Mouse (Mus musculus) midbrain, embryonic 15.5 days (tissue): ENCODE measurements around the gene Fdx1. TPM values are rescaled to one million over a fixed set of nuclear protein-coding genes. Genes with fewer than 3 reads are reported as not detected.
A peak's percentile ranks its signal among the peaks of the same experiment; 100 is the strongest.

Experiments used
- ATAC-seq: fragments of 200-750 bp; cut with Nextera tagmentation; replicated peaks from 2 replicates; pipeline ENCODE4 v1.8.0; 2017; ENCODE audit warnings: moderate TSS enrichment
- H3K27ac ChIP-seq: fragments of 300-500 bp; sonication (generic); 2 replicates; pipeline ENCODE4 v1.5.1; 2015; ENCODE audit warnings: mild to moderate bottlenecking, inconsistent platforms
- H3K27me3 ChIP-seq: fragments of 300-500 bp; sonication (generic); replicated peaks from 2 replicates; pipeline ENCODE4 v1.6.1; 2015; ENCODE audit warnings: inconsistent platforms
- H3K36me3 ChIP-seq: fragments of 300-500 bp; sonication (generic); replicated peaks from 2 replicates; pipeline ENCODE4 v1.6.1; 2015; ENCODE audit warnings: inconsistent platforms
- H3K4me1 ChIP-seq: fragments of 300-500 bp; sonication (generic); 2 replicates; pipeline ENCODE4 v1.6.1; 2015; ENCODE audit warnings: inconsistent platforms
- H3K4me2 ChIP-seq: fragments of 300-500 bp; sonication (generic); 2 replicates; pipeline ENCODE4 v1.6.1; 2015; ENCODE audit warnings: inconsistent platforms, mild to moderate bottlenecking, moderate library complexity
- H3K4me3 ChIP-seq: fragments of 300-500 bp; sonication (generic); 2 replicates; pipeline ENCODE4 v1.5.1; 2015; ENCODE audit warnings: mild to moderate bottlenecking, inconsistent platforms
- H3K9ac ChIP-seq: fragments of 300-500 bp; sonication (generic); 2 replicates; pipeline ENCODE4 v1.6.1; 2015; ENCODE audit warnings: mild to moderate bottlenecking, inconsistent platforms
- H3K9me3 ChIP-seq: fragments of 300-500 bp; sonication (generic); 2 replicates; pipeline ENCODE4 v1.6.1; 2016; ENCODE audit warnings: inconsistent platforms
- WGBS: fragments of 180-500 bp; shearing (Covaris S2); methylation state at CpG from one replicate; pipeline ENCODE4 v1.1.7; 2015; ENCODE audit warnings: mixed read lengths; 5-methylcytosine and 5-hydroxymethylcytosine counted together
- polyA plus RNA-seq: library from polyadenylated mRNA; unstranded; fragments of >200 nt; fragmentation: Nextera tagmentation; extraction: Ambion mirVana; gene quantifications from 2 replicates; pipeline ENCODE4 v1.2.1, GENCODE M21; 2015

The Fdx1 gene
- 34.4 and 35.7 TPM in 2 replicates for polyA plus RNA-seq

DNA sequence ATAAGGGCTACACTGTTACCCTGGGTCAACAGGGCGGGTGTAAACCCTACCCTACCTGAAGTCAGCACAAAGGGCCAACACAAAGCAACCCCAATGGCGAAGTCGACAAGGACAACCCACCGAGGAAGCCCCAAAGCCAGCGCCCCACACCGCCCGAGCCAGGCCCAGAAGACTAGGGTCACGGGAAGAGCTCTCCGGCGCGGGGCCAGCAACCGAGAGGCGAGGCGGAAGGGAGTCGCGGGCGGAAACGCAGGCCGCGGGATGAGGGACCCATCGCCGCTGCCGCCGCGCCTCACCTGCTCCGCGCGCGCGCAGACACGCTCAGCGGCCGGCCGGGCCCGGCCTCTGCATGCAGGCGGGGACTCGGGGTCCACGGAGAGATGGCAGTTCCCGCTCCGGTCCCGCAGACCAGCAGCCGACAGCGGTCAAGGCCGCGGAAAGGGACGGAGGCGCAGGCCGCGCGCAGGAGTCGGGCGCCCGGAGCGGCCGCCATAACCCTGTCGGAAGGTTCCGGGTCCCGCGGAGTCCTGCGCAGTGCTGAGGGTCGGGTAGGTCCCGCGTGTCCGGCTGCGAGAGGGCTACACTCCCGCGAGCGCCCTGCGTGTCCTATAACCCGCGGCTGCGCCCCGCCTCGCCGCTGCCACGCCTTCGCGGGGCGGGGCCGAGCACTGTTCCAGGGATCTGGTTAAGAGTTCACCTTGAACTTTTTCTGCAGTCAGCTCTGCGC is at the start of gene Fdx1:
TSS of gene Fdx1 (minus strand) at position 582 of the 727 bp plus-strand sequence.
- 0 out of 2 replicates have a peak, but pooled peaks cover 3% of the 10 kb centered on the region for H3K27me3 ChIP-seq
- no peaks in the 10 kb centered on the region for H3K9me3 ChIP-seq
- WGBS, result under 1% methylated on average over 74 of the region's 81 CpGs
- peak; percentile 94 for ATAC-seq
- peak within 1 kb of the TSS; percentile 88 for H3K9ac ChIP-seq
- H3K4me3 ChIP-seq, result peak within 1 kb of the TSS; percentile 76
- H3K36me3 ChIP-seq, result no peaks in the 10 kb centered on the region
- H3K4me1 ChIP-seq, result peaks cover 20% of the 10 kb centered on the region
- peak within 1 kb of the TSS; percentile 61 for H3K4me2 ChIP-seq
- H3K27ac ChIP-seq, result peak within 1 kb of the TSS; percentile 82

DNA sequence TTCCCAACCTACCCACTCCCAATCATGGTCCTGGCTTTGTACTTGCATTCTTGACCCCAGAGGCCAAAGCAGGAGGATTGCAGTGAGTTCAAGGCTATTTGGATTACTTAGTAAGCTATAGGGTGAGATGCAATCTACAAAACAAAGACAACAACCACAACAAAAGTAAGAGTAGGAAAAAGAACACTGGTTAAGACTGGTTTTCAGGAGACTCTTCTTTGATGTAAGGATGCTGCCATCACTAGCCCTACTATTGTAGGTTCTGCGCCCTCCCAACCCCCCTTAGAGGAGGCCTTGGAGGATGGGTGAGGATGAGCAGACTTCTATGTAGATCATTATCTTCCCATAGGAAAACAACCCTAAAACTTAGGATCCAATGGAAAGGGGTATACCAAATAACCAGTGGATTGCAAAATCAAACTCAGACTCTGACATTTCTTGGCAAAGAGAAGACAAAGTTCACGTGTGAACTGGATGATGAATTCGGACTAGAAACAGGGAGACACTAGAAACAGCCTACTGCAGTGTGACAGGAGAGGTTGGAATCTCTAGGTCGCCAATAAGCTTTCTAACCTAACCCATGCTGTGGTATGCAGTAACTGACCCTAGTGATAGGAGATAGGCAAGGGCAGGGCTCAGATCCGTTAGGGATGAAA is 49.6 kb upstream of the Fdx1 start:
- no peaks in the 10 kb centered on the region for H3K36me3 ChIP-seq
- H3K27me3 ChIP-seq, result no peaks in the 10 kb centered on the region
- H3K9ac ChIP-seq, result no peak overlapping the region
- no peak overlapping the region for H3K4me3 ChIP-seq
- no peaks in the 10 kb centered on the region for H3K4me1 ChIP-seq
- no peak overlapping the region for H3K27ac ChIP-seq
- no peak for ATAC-seq
- no peaks in the 10 kb centered on the region for H3K9me3 ChIP-seq
- H3K4me2 ChIP-seq, result no peak overlapping the region
- 87% methylated on average over 5 of the region's 5 CpGs for WGBS

DNA sequence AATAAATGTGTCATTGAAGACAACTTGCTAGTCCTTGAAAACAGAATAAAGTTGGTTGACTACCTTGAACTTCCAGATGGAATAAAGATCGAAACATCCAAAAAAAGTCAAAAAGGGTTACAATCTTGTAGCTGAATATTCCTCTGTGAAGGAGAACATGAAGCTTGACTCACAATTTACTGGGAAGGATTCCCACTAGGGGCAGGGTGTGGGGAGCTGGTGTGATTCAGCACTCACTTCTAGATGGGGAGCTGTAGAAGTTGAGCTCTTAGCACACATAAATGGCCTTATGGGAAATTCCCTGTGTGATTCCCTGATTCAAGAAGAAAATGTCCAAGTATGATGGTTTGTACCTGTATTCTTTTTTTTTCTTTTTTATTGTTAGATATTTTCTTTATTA is 49.0 kb upstream of the Fdx1 start:
- H3K36me3 ChIP-seq, result no peaks in the 10 kb centered on the region
- H3K9me3 ChIP-seq, result no peaks in the 10 kb centered on the region
- ATAC-seq, result no peak
- no peaks in the 10 kb centered on the region for H3K27me3 ChIP-seq
- 100% methylated on average over 1 of the region's 1 CpGs for WGBS
- H3K4me3 ChIP-seq, result no peak overlapping the region
- H3K9ac ChIP-seq, result no peak overlapping the region
- H3K4me2 ChIP-seq, result no peak overlapping the region
- no peak overlapping the region for H3K27ac ChIP-seq
- no peaks in the 10 kb centered on the region for H3K4me1 ChIP-seq

DNA sequence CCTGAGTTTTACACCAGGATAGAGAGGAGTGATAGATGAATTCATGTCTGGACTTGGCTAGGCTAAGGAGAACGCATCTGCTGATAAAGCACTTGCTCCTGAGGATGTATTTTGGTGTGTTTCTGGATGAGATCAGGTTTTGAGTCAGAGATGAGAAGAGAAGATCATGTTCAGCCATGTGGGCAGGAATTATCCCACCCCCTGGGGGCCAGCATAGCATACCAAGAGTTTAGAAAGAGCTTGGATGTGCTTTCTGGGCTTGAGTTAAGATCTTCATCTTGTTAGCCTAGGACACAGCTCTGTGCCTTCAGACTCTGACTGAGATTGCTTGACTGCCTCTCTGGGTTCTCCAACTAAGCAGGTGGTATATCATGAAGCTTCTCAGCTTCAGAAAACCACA is 45.2 kb upstream of the Fdx1 start:
- Histone ChIP-seq H3K9ac (no peak overlapping the region), H3K27me3 (no peaks in the 10 kb centered on the region), H3K36me3 (no peaks in the 10 kb centered on the region), H3K4me3 (no peak overlapping the region), H3K9me3 (no peaks in the 10 kb centered on the region), H3K4me2 (no peak overlapping the region), H3K4me1 (no peaks in the 10 kb centered on the region; the same call in 1 of the 2 replicates), H3K27ac (no peak overlapping the region)
- ATAC-seq, result no peak
- 95% methylated on average over 1 of the region's 1 CpGs for WGBS

DNA sequence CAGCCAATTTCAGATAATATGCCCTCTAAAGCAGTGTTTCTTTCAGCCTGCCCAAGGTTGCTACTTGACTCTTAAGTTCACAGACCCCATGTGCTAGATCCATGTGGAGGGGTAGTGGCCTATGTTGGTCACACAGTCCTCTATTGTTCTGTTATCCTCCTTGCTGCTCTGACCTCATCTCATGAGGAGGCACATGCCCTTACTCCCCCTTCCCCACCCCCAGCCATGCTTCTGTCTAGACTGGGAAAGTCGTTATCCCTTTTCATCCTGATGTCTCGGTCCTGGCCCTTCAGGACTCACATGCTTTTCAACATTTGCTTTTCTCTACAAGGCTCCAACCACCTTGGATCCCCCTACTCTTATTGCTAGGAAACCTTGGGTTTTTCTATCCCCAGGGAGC is 44.0 kb upstream of the Fdx1 start:
- Histone ChIP-seq H3K9me3 (no peaks in the 10 kb centered on the region), H3K27me3 (no peaks in the 10 kb centered on the region), H3K4me2 (no peak overlapping the region), H3K36me3 (no peaks in the 10 kb centered on the region), H3K9ac (no peak overlapping the region), H3K27ac (no peak overlapping the region), H3K4me3 (no peak overlapping the region), H3K4me1 (no peaks in the 10 kb centered on the region; the same call in 1 of the 2 replicates)
- 56% methylated on average over 2 of the region's 2 CpGs for WGBS
- no peak for ATAC-seq

DNA sequence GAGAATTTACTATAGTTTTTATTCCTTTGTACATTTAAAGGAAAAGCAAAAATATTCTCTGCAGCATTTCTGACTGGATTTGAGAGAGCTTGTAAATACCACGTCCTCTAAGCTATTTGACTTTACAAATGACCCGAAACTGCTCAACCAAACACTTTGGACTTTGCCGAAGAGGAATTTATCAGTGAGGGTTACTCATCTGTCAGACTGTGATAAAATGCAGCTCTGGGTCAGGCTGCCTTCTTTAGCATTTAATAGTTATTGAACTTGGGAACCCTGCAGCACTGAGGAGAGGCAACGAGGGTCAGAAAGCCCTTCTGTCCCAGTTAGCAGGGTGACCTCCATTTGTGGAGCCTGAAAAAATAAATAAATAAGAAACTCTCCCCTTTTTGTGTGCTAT is 40.1 kb upstream of the Fdx1 start:
- H3K9ac ChIP-seq, result no peak overlapping the region
- no peak overlapping the region for H3K4me2 ChIP-seq
- no peak for ATAC-seq
- peaks cover 3% of the 10 kb centered on the region; the same call in 1 of the 2 replicates for H3K9me3 ChIP-seq
- no peak overlapping the region for H3K27ac ChIP-seq
- H3K4me1 ChIP-seq, result no peaks in the 10 kb centered on the region; the same call in 1 of the 2 replicates
- H3K4me3 ChIP-seq, result no peak overlapping the region
- no peaks in the 10 kb centered on the region for H3K36me3 ChIP-seq
- WGBS, result 75% methylated on average over 4 of the region's 4 CpGs
- H3K27me3 ChIP-seq, result no peaks in the 10 kb centered on the region

DNA sequence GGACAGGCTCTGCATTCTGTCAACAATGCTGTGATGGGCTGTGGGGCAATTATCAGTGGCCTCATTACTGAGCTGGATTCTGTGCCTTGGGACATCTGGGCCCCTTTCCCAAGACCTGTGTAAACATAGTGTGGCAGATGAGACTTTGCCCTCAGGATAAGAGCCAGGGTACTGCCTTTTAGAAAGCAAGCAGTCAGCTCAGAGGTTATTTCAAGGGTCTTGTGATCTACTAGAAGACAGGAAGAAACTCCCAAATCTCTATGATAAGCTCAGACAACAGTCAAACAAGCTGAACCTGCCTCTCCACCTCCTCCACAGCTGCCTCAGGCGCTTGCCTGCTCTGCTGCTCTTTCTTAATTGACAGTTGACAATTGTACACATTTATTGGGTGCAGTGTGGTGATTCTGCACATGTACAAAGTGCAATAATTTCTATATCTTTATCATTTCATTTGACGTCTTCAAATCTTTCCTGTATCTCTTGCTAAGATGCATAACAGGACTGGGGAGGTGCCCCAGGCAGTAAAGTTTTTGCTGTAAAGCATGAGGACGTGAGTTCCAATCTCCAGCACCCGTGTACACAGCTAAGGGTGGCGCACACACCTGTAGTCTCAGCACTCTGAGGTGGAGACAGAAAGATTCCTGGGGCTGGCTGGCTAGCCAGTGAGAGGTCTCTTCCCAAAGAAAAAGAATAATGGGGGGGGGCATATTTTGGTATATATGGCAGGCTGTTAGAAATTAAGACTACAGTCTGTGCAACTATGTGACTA is 32.2 kb upstream of the Fdx1 start:
- H3K9me3 ChIP-seq, result peaks cover 3% of the 10 kb centered on the region; the same call in 1 of the 2 replicates
- H3K36me3 ChIP-seq, result no peaks in the 10 kb centered on the region
- no peak overlapping the region for H3K9ac ChIP-seq
- 79% methylated on average over 5 of the region's 5 CpGs for WGBS
- no peak overlapping the region for H3K27ac ChIP-seq
- ATAC-seq, result no peak
- H3K4me2 ChIP-seq, result no peak overlapping the region
- no peaks in the 10 kb centered on the region for H3K27me3 ChIP-seq
- H3K4me1 ChIP-seq, result no peaks in the 10 kb centered on the region
- no peak overlapping the region for H3K4me3 ChIP-seq

DNA sequence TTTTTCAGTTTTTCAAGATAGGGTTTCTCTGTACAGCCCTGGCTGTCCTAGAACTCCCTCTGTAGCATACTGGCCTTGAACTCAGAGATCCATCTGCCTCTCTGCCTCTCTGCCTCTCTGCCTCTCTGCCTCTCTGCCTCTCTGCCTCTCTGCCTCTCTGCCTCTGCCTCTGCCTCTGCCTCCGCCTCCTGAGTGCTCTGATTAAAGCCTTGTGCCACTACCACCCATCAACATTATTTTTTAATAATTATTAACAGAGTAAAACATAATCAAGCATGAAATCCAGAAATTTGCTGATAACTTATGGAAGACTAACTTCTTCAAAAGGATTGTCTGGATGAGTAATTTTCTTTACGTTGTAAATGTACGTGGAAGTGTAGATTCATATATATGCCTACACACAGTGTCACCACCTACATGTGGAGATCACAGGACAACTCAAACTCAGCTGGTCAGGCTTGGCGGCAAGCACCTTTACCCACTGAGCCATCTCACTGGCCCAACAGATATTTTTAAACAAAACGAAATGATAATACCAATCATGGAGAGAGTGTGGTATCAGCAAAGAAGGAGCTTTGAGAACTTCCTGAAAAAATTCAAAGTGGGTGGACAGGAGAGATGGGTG is 31.4 kb upstream of the Fdx1 start:
- H3K9ac ChIP-seq, result no peak overlapping the region
- H3K27me3 ChIP-seq, result no peaks in the 10 kb centered on the region
- ATAC-seq, result no peak
- WGBS, result 89% methylated on average over 5 of the region's 5 CpGs
- H3K4me2 ChIP-seq, result no peak overlapping the region
- H3K36me3 ChIP-seq, result no peaks in the 10 kb centered on the region
- no peak overlapping the region for H3K27ac ChIP-seq
- H3K9me3 ChIP-seq, result peaks cover 3% of the 10 kb centered on the region; the same call in 1 of the 2 replicates
- H3K4me1 ChIP-seq, result no peaks in the 10 kb centered on the region
- no peak overlapping the region for H3K4me3 ChIP-seq

DNA sequence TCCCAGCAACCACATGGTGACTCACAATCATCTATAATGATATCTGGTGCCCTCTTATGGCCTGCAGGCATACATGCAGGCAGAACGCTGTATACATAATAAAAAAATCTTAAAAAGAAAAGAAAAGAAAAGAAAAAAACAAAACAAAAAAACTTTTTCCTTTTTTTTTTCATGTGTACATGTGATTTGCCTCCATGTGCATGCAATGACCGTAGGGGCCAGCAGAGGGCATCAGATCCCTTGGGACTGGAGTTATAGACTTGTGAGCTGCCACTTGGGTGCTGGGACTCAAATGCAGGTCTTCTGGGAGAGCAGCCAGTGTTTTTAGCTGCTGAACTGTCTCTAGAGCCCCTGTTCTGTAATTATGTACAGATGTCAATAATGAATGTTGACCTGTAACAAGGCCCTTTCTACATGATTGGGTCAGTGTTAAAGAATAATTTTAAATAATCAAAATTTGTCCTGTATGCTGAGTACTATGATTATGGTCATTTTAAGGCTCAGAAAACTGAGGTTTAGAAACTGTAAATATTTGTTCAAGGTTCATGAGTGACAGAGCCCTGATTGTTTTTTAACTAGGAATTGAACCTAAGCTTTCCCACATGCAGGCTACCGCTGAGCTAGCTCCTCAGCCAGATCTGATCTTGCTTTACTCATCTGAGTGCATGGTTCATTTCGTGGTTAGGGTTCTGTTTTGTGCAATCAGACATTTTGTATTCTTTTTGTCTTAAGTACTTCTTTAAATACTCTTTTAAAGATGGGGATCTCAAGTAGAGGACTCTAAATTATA is 30.3 kb upstream of the Fdx1 start:
- peaks cover 1% of the 10 kb centered on the region; the same call in 1 of the 2 replicates for H3K9me3 ChIP-seq
- H3K4me2 ChIP-seq, result no peak overlapping the region
- no peaks in the 10 kb centered on the region for H3K36me3 ChIP-seq
- no peaks in the 10 kb centered on the region for H3K27me3 ChIP-seq
- H3K9ac ChIP-seq, result no peak overlapping the region
- no peak for ATAC-seq
- H3K27ac ChIP-seq, result no peak overlapping the region
- no peaks in the 10 kb centered on the region for H3K4me1 ChIP-seq
- 82% methylated on average over 4 of the region's 4 CpGs for WGBS
- H3K4me3 ChIP-seq, result no peak overlapping the region

DNA sequence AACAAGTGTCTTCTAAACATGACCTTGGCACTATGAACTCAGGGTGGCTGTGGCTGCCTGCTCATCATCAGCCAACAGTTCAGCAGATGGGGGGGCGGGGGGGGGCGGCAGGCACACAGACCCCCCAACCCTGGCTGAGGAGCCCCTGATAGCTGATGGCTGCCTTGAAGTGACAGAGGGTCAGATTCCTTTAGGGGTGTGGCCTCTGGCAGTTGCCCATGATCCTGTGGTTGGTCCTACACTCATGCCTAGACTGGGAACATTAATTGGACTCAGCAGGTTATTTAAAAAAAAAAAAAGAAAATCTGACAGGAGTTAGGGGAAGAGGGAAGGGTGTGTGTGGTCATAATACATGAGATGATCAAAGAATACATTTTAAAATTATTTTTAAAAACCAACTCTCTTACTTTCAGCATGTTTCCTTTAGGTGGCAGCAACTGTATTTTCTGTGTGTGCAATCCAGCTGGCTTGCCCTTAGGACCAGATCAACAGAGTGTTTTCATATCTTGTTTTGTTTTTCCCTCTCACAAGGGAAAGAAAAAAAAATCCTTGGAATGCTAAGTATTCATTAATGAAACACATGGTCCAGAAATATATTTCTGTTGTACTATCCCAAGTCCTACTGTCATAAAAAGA is 28.0 kb upstream of the Fdx1 start:
- no peak overlapping the region for H3K27ac ChIP-seq
- no peak for ATAC-seq
- H3K36me3 ChIP-seq, result no peaks in the 10 kb centered on the region
- no peaks in the 10 kb centered on the region for H3K4me1 ChIP-seq
- 31% methylated on average over 2 of the region's 2 CpGs for WGBS
- no peak overlapping the region for H3K4me2 ChIP-seq
- H3K4me3 ChIP-seq, result no peak overlapping the region
- no peaks in the 10 kb centered on the region for H3K9me3 ChIP-seq
- no peaks in the 10 kb centered on the region for H3K27me3 ChIP-seq
- H3K9ac ChIP-seq, result no peak overlapping the region

DNA sequence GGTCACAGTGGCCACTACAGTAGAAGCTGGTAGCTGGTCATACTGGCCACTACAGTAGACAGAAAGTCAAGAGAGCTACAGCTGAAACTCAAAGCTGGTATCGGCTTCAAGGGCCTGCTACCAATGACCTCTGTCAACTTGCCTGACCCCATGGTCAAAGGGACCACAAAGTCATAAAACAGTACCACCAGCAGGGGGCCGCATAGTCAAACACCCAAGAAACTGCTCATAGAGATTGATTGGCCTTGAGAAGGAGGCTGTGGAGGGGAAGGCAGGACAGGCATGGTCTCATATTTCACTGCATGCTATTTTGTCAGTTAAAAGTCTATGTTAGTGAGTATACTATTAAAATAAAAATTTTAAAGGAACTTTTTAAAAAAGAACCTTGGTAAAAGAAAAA is 27.5 kb upstream of the Fdx1 start:
- no peaks in the 10 kb centered on the region for H3K36me3 ChIP-seq
- H3K27me3 ChIP-seq, result no peaks in the 10 kb centered on the region
- H3K9ac ChIP-seq, result no peak overlapping the region
- WGBS, result 57% methylated on average over 2 of the region's 2 CpGs
- H3K4me3 ChIP-seq, result no peak overlapping the region
- ATAC-seq, result no peak
- no peaks in the 10 kb centered on the region for H3K4me1 ChIP-seq
- no peak overlapping the region for H3K27ac ChIP-seq
- no peak overlapping the region for H3K4me2 ChIP-seq
- no peaks in the 10 kb centered on the region for H3K9me3 ChIP-seq
